Mouse (Mus musculus) liver, adult 2 months (tissue): ENCODE measurements around the gene Pgap3. TPM values are rescaled to one million over a fixed set of nuclear protein-coding genes. Genes with fewer than 3 reads are reported as not detected.

ENCODE experiments used
- DNase-seq: peaks from one replicate; pipeline ENCODE4 v3.0.0-alpha.2; 2011; ENCODE audit warnings: low read depth, low spot score; ENCODE audit errors: extremely low read depth
- H3K27ac ChIP-seq: fragments of 200-500 bp; replicated peaks from 2 replicates; pipeline ENCODE4 v1.5.1; 2012; ENCODE audit warnings: low read depth, mild to moderate bottlenecking, control low read depth, inconsistent platforms, low read length; ENCODE audit not compliant: insufficient read depth
- H3K27me3 ChIP-seq: fragments of 200-500 bp; 2 replicates; pipeline ENCODE4 v1.6.1; 2012; ENCODE audit warnings: mild to moderate bottlenecking, moderate library complexity, low read length, inconsistent platforms; ENCODE audit not compliant: control insufficient read depth, insufficient read depth
- H3K36me3 ChIP-seq: fragments of 200-500 bp; 2 replicates; pipeline ENCODE4 v1.6.1; 2012; ENCODE audit warnings: low read length, inconsistent platforms; ENCODE audit not compliant: control insufficient read depth, insufficient read depth
- H3K4me1 ChIP-seq: fragments of 200-500 bp; 2 replicates; pipeline ENCODE4 v1.6.1; 2011; ENCODE audit warnings: low read length; ENCODE audit not compliant: control insufficient read depth, insufficient read depth
- H3K4me3 ChIP-seq: fragments of 200-500 bp; 2 replicates; pipeline ENCODE4 v1.5.1; 2011; ENCODE audit warnings: low read depth, mild to moderate bottlenecking, control low read depth, low read length, moderate library complexity; ENCODE audit not compliant: insufficient read depth
- H3K79me2 ChIP-seq: fragments of 200-500 bp; 2 replicates; pipeline ENCODE4 v1.6.1; 2012; ENCODE audit warnings: inconsistent platforms, mild to moderate bottlenecking, low read length, moderate library complexity; ENCODE audit not compliant: control insufficient read depth, insufficient read depth
- H3K9ac ChIP-seq: fragments of 200-500 bp; 2 replicates; pipeline ENCODE4 v1.6.1; 2012; ENCODE audit warnings: low read depth, mild to moderate bottlenecking, control low read depth, inconsistent platforms, low read length
- CTCF ChIP-seq: fragments of 200-500 bp; IDR thresholded peaks from 2 replicates; pipeline ENCODE4 v1.5.1; 2011; ENCODE audit warnings: low read depth, low read length, control low read depth
- POLR2A ChIP-seq: fragments of 200-500 bp; IDR thresholded peaks from 2 replicates; pipeline ENCODE4 v1.6.1; 2011; ENCODE audit warnings: low read length, control low read depth; ENCODE audit not compliant: insufficient read depth; ENCODE audit errors: extremely low read depth
- WGBS: fragments of 180-500 bp; shearing (Covaris S2); methylation state at CpG from one replicate; pipeline ENCODE4 v1.1.7; 2018; 5-methylcytosine and 5-hydroxymethylcytosine counted together
- polyA plus RNA-seq: library from polyadenylated mRNA; depleted of rRNA; stranded (reverse); fragments of >200 nt; gene quantifications from 2 replicates; pipeline ENCODE4 v1.2.3, GENCODE M21; 2012
- total RNA-seq: library from RNA; depleted of rRNA; stranded (reverse); fragments of >200 nt; gene quantifications from 2 replicates; pipeline ENCODE4 v1.2.3, GENCODE M21; 2014

Pgap3 gene
- total and polyA plus RNA-seq, 2 experiments: 0.37 to 5.0 TPM

DNA sequence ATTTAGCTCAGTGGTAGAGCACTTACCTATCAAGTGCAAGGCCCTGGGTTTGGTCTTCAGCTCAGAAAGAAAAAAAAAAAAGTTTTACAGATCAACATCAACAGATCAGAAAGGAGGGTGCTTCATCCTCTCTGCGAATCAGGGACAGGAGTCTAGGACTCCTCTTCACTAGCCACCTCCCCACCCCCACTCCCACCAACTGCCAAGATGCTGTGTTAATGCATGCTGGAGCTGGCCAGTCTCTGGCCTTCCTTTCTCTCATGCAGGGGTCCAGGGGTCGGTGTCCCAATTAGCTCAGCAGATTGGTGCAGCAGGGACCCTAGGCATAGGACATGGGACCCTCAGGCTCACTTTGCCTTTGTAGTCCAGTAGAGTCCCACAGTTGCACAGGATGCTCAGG lies 29.7 kb downstream of the Pgap3 start:
- Histone ChIP-seq H3K4me3 (no peak overlapping the region), H3K36me3 (peaks cover 2% of the 10 kb centered on the region; the same call in 1 of the 2 replicates), H3K9ac (no peak overlapping the region), H3K27me3 (no peaks in the 10 kb centered on the region), H3K27ac (no peak overlapping the region), H3K4me1 (no peaks in the 10 kb centered on the region), H3K79me2 (peaks cover 9% of the 10 kb centered on the region; the same call in 1 of the 2 replicates)
- 87% methylated on average over 2 of the region's 2 CpGs for WGBS
- DNase-seq: no peak
- TF ChIP-seq POLR2A: no peak
- no peak for TF ChIP-seq CTCF

DNA sequence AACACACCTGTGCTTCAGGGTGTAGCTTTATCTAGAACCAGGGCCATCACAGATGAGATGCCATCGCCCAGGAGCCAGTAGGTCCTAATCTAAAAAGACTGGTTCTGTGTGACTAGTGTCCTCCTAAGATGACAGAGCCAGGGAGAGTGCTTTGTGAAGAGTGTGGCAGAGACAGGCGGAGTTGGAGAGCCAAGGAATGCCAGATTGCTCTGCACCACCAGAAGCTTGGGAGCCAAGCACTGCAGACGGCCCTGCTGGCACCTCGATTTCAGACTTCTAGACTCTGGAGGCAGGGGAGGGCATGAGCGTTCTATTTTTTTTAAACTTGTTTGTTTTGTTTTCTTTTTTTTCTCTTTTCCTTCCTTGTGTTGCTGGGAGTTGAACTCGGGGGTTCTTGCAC lies 31.0 kb downstream of the Pgap3 start:
- Histone ChIP-seq H3K27me3 (no peaks in the 10 kb centered on the region), H3K36me3 (no peaks in the 10 kb centered on the region), H3K4me3 (no peak overlapping the region), H3K4me1 (no peaks in the 10 kb centered on the region), H3K9ac (no peak overlapping the region), H3K79me2 (peaks cover 9% of the 10 kb centered on the region; the same call in 1 of the 2 replicates), H3K27ac (no peak overlapping the region)
- 86% methylated on average over 6 of the region's 6 CpGs for WGBS
- TF ChIP-seq POLR2A: no peak
- no peak for TF ChIP-seq CTCF
- no peak for DNase-seq

DNA sequence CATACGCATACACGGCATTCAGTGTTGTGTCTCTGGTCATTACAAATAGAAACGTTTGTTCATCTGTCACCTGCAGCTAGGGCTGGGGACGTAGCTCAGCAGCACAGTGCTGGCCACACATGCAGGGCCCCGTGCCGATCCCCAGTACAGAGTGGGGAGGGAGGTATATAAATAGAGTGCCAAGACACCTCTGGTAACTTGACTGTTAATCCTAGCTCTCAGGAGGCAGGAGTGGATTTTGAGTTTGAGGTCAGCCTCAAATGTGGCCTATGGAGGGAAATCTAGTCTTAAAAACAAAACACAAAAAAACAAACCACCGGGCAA lies 32.5 kb downstream of the Pgap3 start:
- peaks cover 9% of the 10 kb centered on the region; the same call in 1 of the 2 replicates for H3K79me2 ChIP-seq
- no peak overlapping the region for H3K27ac ChIP-seq
- H3K9ac ChIP-seq: no peak overlapping the region
- H3K27me3 ChIP-seq: no peaks in the 10 kb centered on the region
- H3K36me3 ChIP-seq: no peaks in the 10 kb centered on the region
- H3K4me1 ChIP-seq: peaks cover 3% of the 10 kb centered on the region; the same call in 1 of the 2 replicates
- no peak for TF ChIP-seq CTCF
- no peak for TF ChIP-seq POLR2A
- no peak for DNase-seq
- WGBS: 86% methylated on average over 7 of the region's 7 CpGs
- H3K4me3 ChIP-seq: no peak overlapping the region

DNA sequence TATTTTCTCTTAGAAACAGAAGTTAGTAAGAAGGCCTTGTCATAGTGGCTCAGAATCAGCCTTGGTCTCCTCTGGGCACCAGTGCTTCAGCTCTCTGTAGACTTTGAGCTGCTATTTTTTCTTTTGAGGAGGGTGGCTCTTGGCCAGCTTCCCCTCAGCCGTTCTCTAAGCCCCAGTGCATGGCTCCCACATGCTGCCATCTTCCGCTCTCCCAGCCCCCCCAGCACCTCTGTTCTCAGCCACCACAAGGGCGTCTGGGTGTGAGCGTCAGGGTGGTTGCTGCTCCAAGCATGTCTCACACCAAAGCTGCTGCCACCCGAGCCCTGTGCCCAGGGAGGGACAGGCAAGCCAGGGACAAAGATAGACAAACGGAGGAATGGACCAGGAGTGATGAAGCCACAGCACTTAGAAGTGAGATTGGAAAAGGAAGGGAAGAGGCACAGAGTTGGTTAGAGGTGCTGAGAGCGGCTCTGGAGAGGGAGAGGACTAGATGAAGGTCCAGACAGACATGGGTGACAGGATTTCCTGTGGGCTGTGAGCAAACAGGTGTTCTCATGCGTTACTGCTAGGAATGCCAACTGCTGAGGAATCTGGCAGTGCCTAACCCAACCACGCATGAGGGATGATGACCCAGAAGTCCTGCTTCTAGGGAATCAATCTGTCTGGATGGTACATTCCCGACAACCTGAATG lies 33.0 kb downstream of the Pgap3 start:
- no peak for DNase-seq
- Histone ChIP-seq H3K79me2 (peaks cover 13% of the 10 kb centered on the region; the same call in 1 of the 2 replicates), H3K4me1 (peaks cover 3% of the 10 kb centered on the region; the same call in 1 of the 2 replicates), H3K27me3 (no peaks in the 10 kb centered on the region), H3K36me3 (no peaks in the 10 kb centered on the region), H3K9ac (no peak overlapping the region), H3K27ac (no peak overlapping the region), H3K4me3 (no peak overlapping the region)
- TF ChIP-seq POLR2A (no peak), CTCF (no peak)
- WGBS: 88% methylated on average over 10 of the region's 10 CpGs

DNA sequence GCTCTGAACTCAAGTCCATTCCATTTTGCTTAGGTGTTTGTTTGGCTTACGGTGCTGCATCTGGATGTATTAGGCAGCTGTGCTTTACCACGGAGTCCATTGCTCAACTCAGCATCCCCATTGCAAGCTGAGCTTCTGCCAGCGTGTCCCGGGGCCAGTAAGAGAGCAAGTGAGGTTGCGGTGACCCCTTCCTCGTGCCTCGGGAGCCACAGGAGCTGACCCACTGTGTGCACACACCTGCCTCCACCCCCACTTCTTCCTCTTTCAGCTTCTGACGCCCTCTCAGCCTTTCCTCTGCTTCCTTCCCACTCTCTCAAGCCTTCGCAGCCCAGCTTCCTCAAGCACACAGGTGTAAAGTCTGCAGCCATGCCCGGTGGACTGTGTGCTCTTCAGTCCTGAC lies 34.0 kb downstream of the Pgap3 start:
- H3K4me1 ChIP-seq: peaks cover 3% of the 10 kb centered on the region; the same call in 1 of the 2 replicates
- TF ChIP-seq POLR2A (no peak), CTCF (no peak)
- no peaks in the 10 kb centered on the region for H3K36me3 ChIP-seq
- no peaks in the 10 kb centered on the region for H3K27me3 ChIP-seq
- H3K27ac ChIP-seq: no peak overlapping the region
- 69% methylated on average over 10 of the region's 10 CpGs for WGBS
- peaks cover 20% of the 10 kb centered on the region; the same call in 1 of the 2 replicates for H3K79me2 ChIP-seq
- DNase-seq: no peak
- no peak overlapping the region for H3K9ac ChIP-seq
- no peak overlapping the region for H3K4me3 ChIP-seq

DNA sequence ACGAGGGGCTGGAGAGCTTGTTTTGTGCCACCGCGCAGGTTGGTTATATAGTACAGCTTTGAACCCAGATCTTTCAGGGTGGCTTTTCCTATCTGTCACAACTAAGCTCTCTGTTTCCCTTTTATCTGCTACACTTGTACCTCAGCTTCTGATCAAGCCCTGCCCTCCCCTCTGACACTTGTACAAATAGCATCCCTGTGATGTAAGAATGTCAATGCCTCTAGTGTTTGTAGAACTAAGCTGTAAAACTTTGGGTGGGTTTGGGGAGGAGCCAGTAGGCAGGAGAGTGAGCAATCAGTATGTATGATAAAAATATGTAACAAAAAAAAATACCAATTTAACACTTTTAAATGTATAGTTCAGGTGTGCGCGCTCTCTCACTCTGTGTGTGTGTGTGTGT lies 35.9 kb downstream of the Pgap3 start:
- TF ChIP-seq POLR2A (no peak), CTCF (no peak)
- no peak for DNase-seq
- Histone ChIP-seq H3K4me1 (peaks cover 5% of the 10 kb centered on the region; the same call in 1 of the 2 replicates), H3K4me3 (no peak overlapping the region), H3K9ac (no peak overlapping the region), H3K36me3 (no peaks in the 10 kb centered on the region), H3K79me2 (peaks cover 35% of the 10 kb centered on the region; the same call in 1 of the 2 replicates), H3K27me3 (no peaks in the 10 kb centered on the region), H3K27ac (no peak overlapping the region)
- WGBS: 82% methylated on average over 5 of the region's 5 CpGs
